24 mouse cellular contexts compared by ENCODE assay signal in genomic region chr17:70550793-70551192, GRCm38 (mm10).
DNase-seq lines count a peak whose midpoint lies in the region; ATAC-seq and TF ChIP-seq lines count a peak whose summit lies in the region.
"Had no signal": no experiment of that assay in that cellular context is flagged by ENCODE, and none has a peak within 500 bp of the region (broad histone marks: within the 10 kb centered on the region; RNA-seq: fewer than 3 reads in every experiment).

No protein-coding gene starts in this region.

- WGBS in forebrain, postnatal 0 days = 79% methylated on average over 4 of the region's 4 CpGs
- WGBS in forebrain, embryonic 12.5 days = 95% methylated on average over 4 of the region's 4 CpGs
- WGBS in midbrain, embryonic 14.5 days = 94% methylated on average over 4 of the region's 4 CpGs
- 88% methylated on average over 4 of the region's 4 CpGs for WGBS in midbrain, embryonic 11.5 days
- WGBS in stomach, postnatal 0 days = 72% methylated on average over 4 of the region's 4 CpGs
- 84% methylated on average over 4 of the region's 4 CpGs for WGBS in kidney, embryonic 15.5 days

- DNase-seq in forebrain, postnatal 0 days = peak; percentile 15
- DNase-seq in layer of hippocampus, adult 2 months (ENCODE audit: low spot score in 2 of 2) = no peak
- no peak for DNase-seq in layer of hippocampus, adult 9-11 months
- DNase-seq in midbrain, embryonic 14.5 days = peak; percentile 18
- no peak for DNase-seq in midbrain, embryonic 11.5 days (ENCODE audit: low spot score, missing footprints)
- no peak for DNase-seq in stomach, postnatal 0 days (ENCODE audit: low spot score)
- DNase-seq: adrenal gland, postnatal 14 days; cerebellum, adult 18-20 months; heart, postnatal 14 days; kidney, adult 11 months; kidney, postnatal 25 days; layer of hippocampus, postnatal 36 days; liver, embryonic 13.5 days; lung, adult 2 months; lung, postnatal 14 days; right cerebral cortex, postnatal 14 days; thymus, postnatal 14 days had no signal

- TF ChIP-seq EP300 in stomach, postnatal 0 days (optimal IDR thresholded peaks at IDR 0.05) = no peak

- no peaks in the 10 kb centered on the region for H3K36me3 ChIP-seq in forebrain, postnatal 0 days (ENCODE audit: insufficient read depth)
- H3K36me3 ChIP-seq in forebrain, embryonic 12.5 days (replicated peaks) = no peaks in the 10 kb centered on the region
- no peaks in the 10 kb centered on the region for H3K36me3 ChIP-seq in midbrain, embryonic 14.5 days (ENCODE audit: control insufficient read depth, insufficient read depth, low read length)
- no peaks in the 10 kb centered on the region for H3K36me3 ChIP-seq in midbrain, embryonic 11.5 days (ENCODE audit: control insufficient read depth, insufficient read depth, low read length)
- H3K36me3 ChIP-seq in stomach, postnatal 0 days (ENCODE audit: control insufficient read depth, insufficient read depth, low read length) = no peaks in the 10 kb centered on the region
- no peaks in the 10 kb centered on the region for H3K36me3 ChIP-seq in kidney, embryonic 15.5 days
- H3K36me3 ChIP-seq: G1E; hindbrain, embryonic 12.5 days; limb, embryonic 15.5 days; liver, embryonic 13.5 days; stomach, embryonic 15.5 days had no signal

- no peak overlapping the region for H3K4me3 ChIP-seq in forebrain, postnatal 0 days (ENCODE audit: low read depth, low read length)
- H3K4me3 ChIP-seq in forebrain, embryonic 12.5 days (replicated peaks) = no peak overlapping the region
- no peak overlapping the region for H3K4me3 ChIP-seq in layer of hippocampus, adult 2 months
- no peak overlapping the region for H3K4me3 ChIP-seq in midbrain, embryonic 14.5 days (replicated peaks; ENCODE audit: low read depth, low read length)
- no peak overlapping the region for H3K4me3 ChIP-seq in midbrain, embryonic 11.5 days (ENCODE audit: low read depth, low read length)
- H3K4me3 ChIP-seq in stomach, postnatal 0 days (ENCODE audit: low read depth, low read length) = no peak overlapping the region
- H3K4me3 ChIP-seq in kidney, embryonic 15.5 days (replicated peaks) = no peak overlapping the region
- H3K4me3 ChIP-seq: hindbrain, embryonic 12.5 days; limb, embryonic 15.5 days; liver, embryonic 13.5 days; stomach, embryonic 15.5 days had no signal

- no peak overlapping the region for H3K27ac ChIP-seq in forebrain, postnatal 0 days (ENCODE audit: low read depth, low read length)
- no peak overlapping the region for H3K27ac ChIP-seq in forebrain, embryonic 12.5 days
- H3K27ac ChIP-seq in layer of hippocampus, adult 2 months = peak overlapping the region; percentile 21; the same call in 1 of the 2 replicates
- H3K27ac ChIP-seq in midbrain, embryonic 14.5 days (replicated peaks; ENCODE audit: low read depth, low read length) = no peak overlapping the region
- no peak overlapping the region for H3K27ac ChIP-seq in midbrain, embryonic 11.5 days (ENCODE audit: low read depth, low read length)
- H3K27ac ChIP-seq in stomach, postnatal 0 days (replicated peaks) = no peak overlapping the region
- H3K27ac ChIP-seq in kidney, embryonic 15.5 days = no peak overlapping the region
- H3K27ac ChIP-seq: hindbrain, embryonic 12.5 days; limb, embryonic 15.5 days; liver, embryonic 13.5 days; stomach, embryonic 15.5 days had no signal

- no peak overlapping the region for H3K9ac ChIP-seq in forebrain, postnatal 0 days
- H3K9ac ChIP-seq in forebrain, embryonic 12.5 days = no peak overlapping the region
- no peak overlapping the region for H3K9ac ChIP-seq in midbrain, embryonic 14.5 days (replicated peaks; ENCODE audit: low read length)
- no peak overlapping the region for H3K9ac ChIP-seq in midbrain, embryonic 11.5 days (ENCODE audit: low read length)
- H3K9ac ChIP-seq in stomach, postnatal 0 days (ENCODE audit: low read length) = no peak overlapping the region
- H3K9ac ChIP-seq in kidney, embryonic 15.5 days = no peak overlapping the region
- H3K9ac ChIP-seq: hindbrain, embryonic 12.5 days; limb, embryonic 15.5 days; liver, embryonic 13.5 days; stomach, embryonic 15.5 days had no signal

- no peaks in the 10 kb centered on the region for H3K27me3 ChIP-seq in forebrain, postnatal 0 days (ENCODE audit: insufficient read depth, low read length)
- H3K27me3 ChIP-seq in forebrain, embryonic 12.5 days = no peaks in the 10 kb centered on the region
- no peaks in the 10 kb centered on the region for H3K27me3 ChIP-seq in midbrain, embryonic 14.5 days (ENCODE audit: control insufficient read depth, insufficient read depth, low read length)
- H3K27me3 ChIP-seq in midbrain, embryonic 11.5 days (ENCODE audit: control insufficient read depth, insufficient read depth, low read length) = no peaks in the 10 kb centered on the region
- H3K27me3 ChIP-seq in stomach, postnatal 0 days (ENCODE audit: control insufficient read depth, insufficient read depth, low read length) = no peaks in the 10 kb centered on the region
- no peaks in the 10 kb centered on the region for H3K27me3 ChIP-seq in kidney, embryonic 15.5 days
- H3K27me3 ChIP-seq: hindbrain, embryonic 12.5 days; limb, embryonic 15.5 days; liver, embryonic 13.5 days; stomach, embryonic 15.5 days had no signal

- H3K4me2 ChIP-seq in forebrain, postnatal 0 days (ENCODE audit: low read depth) = no peak overlapping the region
- no peak overlapping the region for H3K4me2 ChIP-seq in forebrain, embryonic 12.5 days
- no peak overlapping the region for H3K4me2 ChIP-seq in midbrain, embryonic 14.5 days (ENCODE audit: low read length)
- H3K4me2 ChIP-seq in midbrain, embryonic 11.5 days = no peak overlapping the region
- no peak overlapping the region for H3K4me2 ChIP-seq in stomach, postnatal 0 days (replicated peaks; ENCODE audit: low read depth)
- H3K4me2 ChIP-seq in kidney, embryonic 15.5 days = no peak overlapping the region
- H3K4me2 ChIP-seq: hindbrain, embryonic 12.5 days; limb, embryonic 15.5 days; liver, embryonic 13.5 days; stomach, embryonic 15.5 days had no signal

- TF ChIP-seq CTCF in forebrain, postnatal 0 days (IDR thresholded peaks at IDR 0.05; ENCODE audit: low read depth) = peak; percentile 21; the same call in 1 of the 2 replicates
- TF ChIP-seq CTCF in layer of hippocampus, adult 2 months (conservative IDR thresholded peaks at IDR 0.05) = peak; percentile 56
- TF ChIP-seq CTCF in stomach, postnatal 0 days (IDR thresholded peaks at IDR 0.05; ENCODE audit: low read depth) = peak; percentile 14; the same call in 1 of the 2 replicates

- ATAC-seq in forebrain, postnatal 0 days = no peak; the same call in 1 of the 2 replicates
- no peak for ATAC-seq in forebrain, embryonic 12.5 days (ENCODE audit: low FRiP score)
- no peak for ATAC-seq in midbrain, embryonic 14.5 days (ENCODE audit: low FRiP score, low TSS enrichment)
- ATAC-seq in midbrain, embryonic 11.5 days (ENCODE audit: low FRiP score) = no peak
- no peak for ATAC-seq in stomach, postnatal 0 days (ENCODE audit: low FRiP score, low TSS enrichment)
- ATAC-seq in kidney, embryonic 15.5 days (replicated peaks; ENCODE audit: low FRiP score) = no peak
- ATAC-seq: forebrain, embryonic 14.5 days had no signal

- H3K9me3 ChIP-seq in forebrain, postnatal 0 days (ENCODE audit: low read length) = no peaks in the 10 kb centered on the region
- no peaks in the 10 kb centered on the region for H3K9me3 ChIP-seq in forebrain, embryonic 12.5 days
- H3K9me3 ChIP-seq in midbrain, embryonic 14.5 days (ENCODE audit: control insufficient read depth, low read length) = no peaks in the 10 kb centered on the region
- no peaks in the 10 kb centered on the region for H3K9me3 ChIP-seq in midbrain, embryonic 11.5 days (ENCODE audit: control insufficient read depth, low read length)
- no peaks in the 10 kb centered on the region for H3K9me3 ChIP-seq in stomach, postnatal 0 days (ENCODE audit: control insufficient read depth, low read length)
- H3K9me3 ChIP-seq in kidney, embryonic 15.5 days (replicated peaks) = no peaks in the 10 kb centered on the region
- H3K9me3 ChIP-seq: hindbrain, embryonic 12.5 days; limb, embryonic 15.5 days; liver, embryonic 13.5 days; stomach, embryonic 15.5 days had no signal

- no peaks in the 10 kb centered on the region for H3K4me1 ChIP-seq in forebrain, postnatal 0 days (ENCODE audit: insufficient read depth)
- H3K4me1 ChIP-seq in forebrain, embryonic 12.5 days = no peaks in the 10 kb centered on the region
- no peaks in the 10 kb centered on the region for H3K4me1 ChIP-seq in midbrain, embryonic 14.5 days (ENCODE audit: control insufficient read depth, insufficient read depth, low read length)
- H3K4me1 ChIP-seq in midbrain, embryonic 11.5 days (ENCODE audit: control insufficient read depth, insufficient read depth, low read length) = no peaks in the 10 kb centered on the region
- H3K4me1 ChIP-seq in stomach, postnatal 0 days (replicated peaks; ENCODE audit: control insufficient read depth, insufficient read depth) = no peaks in the 10 kb centered on the region
- no peaks in the 10 kb centered on the region for H3K4me1 ChIP-seq in kidney, embryonic 15.5 days
- H3K4me1 ChIP-seq: hindbrain, embryonic 12.5 days; limb, embryonic 15.5 days; liver, embryonic 13.5 days; stomach, embryonic 15.5 days had no signal

Comparison
In these comparisons a context has a peak if more than half of its experiments do, and no peak if none do; other contexts are left out.
1. DNase-seq: peak in forebrain, postnatal 0 days (single experiment) and midbrain, embryonic 14.5 days (single experiment); none in layer of hippocampus, adult 2 months (0 of 2), layer of hippocampus, adult 9-11 months (single experiment), midbrain, embryonic 11.5 days (single experiment) and stomach, postnatal 0 days (single experiment).
2. Peak in every context shown above with its lines, with median percentiles within 50 percentile points of each other: CTCF ChIP-seq.